Mouse (Mus musculus): ENCODE results near the gene A730071L15Rik.

Gene A730071L15Rik

DNA sequence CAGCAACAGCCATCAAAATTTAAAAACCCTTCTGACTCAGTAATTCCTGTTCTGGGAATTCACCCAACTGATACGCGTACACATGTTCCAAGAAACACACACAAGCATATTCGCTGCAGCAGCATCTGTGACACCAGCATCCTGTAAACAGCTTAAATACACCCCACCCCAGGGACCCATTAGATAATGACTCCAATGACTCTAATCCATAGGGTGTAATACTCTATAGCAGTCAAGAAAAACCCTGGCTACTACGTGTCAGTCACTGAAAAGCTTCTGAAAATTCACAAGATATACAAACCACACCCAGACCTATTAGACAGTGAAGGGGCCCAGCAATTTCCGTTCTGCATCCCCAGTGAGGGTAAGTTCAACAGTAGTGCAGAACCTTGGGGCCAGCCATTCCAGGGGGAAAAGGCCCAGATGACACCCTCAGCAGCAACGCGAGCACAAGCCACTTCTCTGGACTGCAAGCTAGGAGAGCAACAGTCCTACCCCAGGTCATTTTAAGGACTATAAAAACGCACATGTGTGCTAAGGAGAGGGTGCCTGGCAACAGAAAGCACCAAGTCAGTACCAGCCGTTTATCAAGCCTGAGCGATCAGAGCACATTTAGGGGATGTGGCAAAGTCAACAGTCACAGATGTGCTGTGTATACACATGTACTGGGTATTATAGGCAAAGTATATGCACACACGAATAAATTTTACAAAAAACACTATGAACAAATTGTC is 15.5 kb upstream of the A730071L15Rik start:
- DNase-seq, result peak; percentile 20

GRCm38 (mm10) chr11:6187399-6187798 is 12.4 kb upstream of the A730071L15Rik start:
- DNase-seq, result no peak

- peak; percentile 74 for DNase-seq
These were observed 12.0 kb upstream of the A730071L15Rik start for GRCm38 (mm10) chr11:6187878-6188277.

DNA sequence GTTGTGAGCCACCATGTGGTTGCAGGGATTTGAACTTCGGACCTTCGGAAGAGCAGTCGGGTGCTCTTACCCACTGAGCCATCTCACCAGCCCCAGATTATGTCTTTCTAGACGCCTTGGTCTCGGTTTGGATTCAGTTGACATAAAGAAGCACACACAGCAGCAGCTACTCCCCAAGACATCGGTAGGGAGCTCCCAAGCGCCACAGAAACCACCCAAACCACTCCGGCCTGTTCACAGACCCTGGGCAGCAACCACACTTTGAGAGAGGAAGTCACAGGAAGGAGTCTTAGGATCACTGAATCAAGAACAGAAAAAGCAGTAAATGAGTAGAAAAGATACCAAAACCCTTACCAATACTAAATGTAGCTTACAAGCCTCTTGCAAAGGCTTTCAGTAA is 3.0 kb upstream of the A730071L15Rik start:
- DNase-seq, result no peak

DNA sequence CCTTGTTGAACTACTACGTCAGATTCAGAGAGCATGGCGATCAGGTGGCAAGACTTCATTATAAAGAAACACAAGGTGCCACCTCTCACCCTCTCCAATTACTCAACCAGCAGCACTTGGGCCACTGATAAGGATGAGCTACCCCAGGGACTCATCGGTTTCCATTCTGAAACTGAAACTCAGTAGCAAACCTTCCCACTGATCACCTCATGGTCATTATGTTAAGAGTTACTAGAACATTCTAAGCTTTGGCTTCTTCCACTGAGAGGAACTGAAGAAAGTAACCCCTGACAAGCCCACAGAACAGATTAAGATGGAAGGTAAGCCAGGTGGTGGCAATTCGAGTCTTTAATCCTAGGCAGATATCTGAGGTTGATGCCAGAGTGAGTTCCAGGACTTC is 1.4 kb upstream of the A730071L15Rik start:
- DNase-seq, result no peak

DNA sequence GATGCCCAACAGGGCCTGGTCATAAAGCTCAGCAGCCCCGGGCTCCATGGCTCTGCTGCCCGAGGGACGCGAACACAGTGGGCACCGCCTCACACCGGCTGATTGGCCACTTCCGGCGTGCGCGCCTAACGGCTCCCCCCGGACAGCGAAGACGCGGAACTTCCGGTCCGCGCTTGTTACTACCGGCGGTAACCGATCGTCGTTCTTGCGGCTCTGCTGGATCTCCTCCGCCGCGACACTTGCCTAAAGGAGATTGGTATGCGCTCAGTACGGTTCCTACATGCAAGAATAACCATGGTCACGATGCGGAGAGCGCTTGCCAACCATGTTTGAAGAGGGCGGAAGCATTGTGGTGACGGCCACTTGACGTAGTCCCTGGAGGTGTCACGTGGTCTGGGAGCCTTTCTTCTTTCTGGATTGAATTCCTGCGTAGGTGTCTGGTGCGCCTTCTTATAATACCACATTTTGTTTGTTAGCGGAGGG is 299 bp downstream of the A730071L15Rik start, which contains the start of gene Nudcd3:
TSS of gene Nudcd3 (minus strand) at position 329 of the 483 bp plus-strand sequence.
- peak; percentile 86 for DNase-seq

GRCm38 (mm10) chr11:6200570-6200969 is 741 bp downstream of the A730071L15Rik start:
- no peak for DNase-seq

GRCm38 (mm10) chr11:6207090-6207489 is 7.3 kb downstream of the A730071L15Rik start:
- no peak for DNase-seq

- no peak for DNase-seq
These were observed 8.3 kb downstream of the A730071L15Rik start for GRCm38 (mm10) chr11:6208158-6208557.

DNA sequence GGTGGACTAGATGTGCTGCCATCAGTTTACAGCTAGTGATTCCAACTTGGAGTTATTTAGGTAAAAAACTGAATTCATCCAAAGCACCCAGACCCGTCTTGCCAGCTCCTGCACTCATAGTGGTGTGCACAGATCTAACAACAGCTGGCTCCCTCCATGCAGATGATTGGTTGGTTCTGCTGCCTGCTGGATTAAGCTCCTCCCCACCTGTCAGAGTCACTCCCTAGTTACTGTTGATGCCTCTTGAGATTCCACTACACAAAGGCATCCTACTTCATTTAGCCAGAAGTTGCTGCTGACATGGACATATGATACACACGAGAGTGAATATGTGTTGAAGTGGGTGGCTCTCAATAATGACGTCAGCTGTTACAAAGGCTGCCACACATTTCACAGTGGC is 17.0 kb downstream of the A730071L15Rik start:
- no peak for DNase-seq

GRCm38 (mm10) chr11:6218189-6218896 is 18.5 kb downstream of the A730071L15Rik start:
- no peak for DNase-seq

- no peak for DNase-seq
These were observed 20.1 kb downstream of the A730071L15Rik start for GRCm38 (mm10) chr11:6219967-6220366.

DNA sequence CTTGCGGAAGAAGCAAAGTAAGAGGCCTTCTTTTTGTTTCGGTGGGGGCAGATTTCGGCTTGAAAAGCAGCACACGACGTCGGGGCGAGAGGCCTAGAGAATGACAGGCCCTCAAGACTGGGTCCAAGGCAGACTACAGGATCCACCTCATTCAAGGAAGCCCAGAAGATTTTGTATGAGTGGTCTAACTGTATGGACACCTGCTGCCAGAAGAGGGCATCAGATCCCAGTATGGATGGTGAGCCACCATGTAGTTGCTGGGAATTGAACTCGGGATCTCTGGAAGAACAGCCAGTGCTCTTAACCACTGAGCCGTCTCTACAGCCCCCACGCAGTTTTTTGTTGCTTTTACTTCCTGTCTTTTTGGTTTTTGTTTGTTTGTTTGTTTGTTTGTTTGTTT is 22.4 kb downstream of the A730071L15Rik start:
- DNase-seq, result no peak

DNA sequence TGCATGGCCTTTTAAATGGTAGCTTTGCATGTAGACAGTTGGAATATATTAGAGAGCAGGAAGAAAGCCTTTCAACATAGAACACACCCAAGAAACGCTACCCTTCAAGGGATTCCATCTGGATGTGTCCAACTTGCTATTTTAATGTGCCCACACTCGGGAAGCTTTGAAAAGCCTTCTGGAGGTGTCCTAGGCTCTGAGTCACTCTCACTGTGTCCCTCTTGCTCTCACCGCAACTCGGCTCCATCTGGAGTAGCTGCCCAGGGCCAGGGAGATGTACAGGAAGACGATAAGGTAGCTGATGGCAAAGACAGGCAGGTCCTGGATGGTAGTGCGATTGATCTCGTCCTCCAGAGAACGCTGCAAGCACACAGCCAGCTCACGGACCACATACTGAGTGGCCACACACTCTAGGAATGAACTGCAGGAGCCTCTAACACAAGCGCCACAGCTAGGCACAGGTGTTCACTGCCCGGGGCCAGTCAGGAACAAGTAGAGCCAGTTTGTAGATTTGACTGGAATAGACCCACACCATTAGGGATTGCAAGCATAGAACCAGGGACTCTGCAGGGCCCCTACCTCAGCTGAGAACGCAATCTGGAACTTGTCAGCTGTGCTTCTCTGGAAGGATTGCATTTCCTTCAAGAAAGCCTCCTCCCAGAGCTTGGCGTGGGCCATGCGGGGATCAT is 24.9 kb downstream of the A730071L15Rik start:
- no peak for DNase-seq

DNA sequence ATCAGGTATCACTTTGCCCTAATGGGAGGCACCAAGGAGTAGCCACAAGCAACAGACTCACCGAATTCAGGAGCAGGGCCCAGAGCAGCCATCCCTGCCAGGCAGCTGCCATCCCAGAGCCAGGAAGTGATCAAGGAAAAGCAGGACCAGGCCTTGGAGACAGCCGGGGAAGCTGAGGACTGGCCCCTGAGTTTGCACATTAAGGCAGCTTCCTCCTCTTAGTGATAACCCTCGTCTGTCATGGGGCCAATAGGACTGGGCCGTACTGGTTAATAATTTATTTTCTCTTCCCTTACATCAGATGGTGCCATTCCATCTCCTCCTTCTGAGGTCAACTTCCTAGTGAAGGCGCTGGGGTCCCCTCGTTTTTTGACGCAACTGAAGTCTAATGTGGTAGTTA is 30.2 kb downstream of the A730071L15Rik start, which contains the start of gene Npc1l1:
TSS of gene Npc1l1 (minus strand) at position 132 of the 400 bp plus-strand sequence.
- no peak for DNase-seq

DNA sequence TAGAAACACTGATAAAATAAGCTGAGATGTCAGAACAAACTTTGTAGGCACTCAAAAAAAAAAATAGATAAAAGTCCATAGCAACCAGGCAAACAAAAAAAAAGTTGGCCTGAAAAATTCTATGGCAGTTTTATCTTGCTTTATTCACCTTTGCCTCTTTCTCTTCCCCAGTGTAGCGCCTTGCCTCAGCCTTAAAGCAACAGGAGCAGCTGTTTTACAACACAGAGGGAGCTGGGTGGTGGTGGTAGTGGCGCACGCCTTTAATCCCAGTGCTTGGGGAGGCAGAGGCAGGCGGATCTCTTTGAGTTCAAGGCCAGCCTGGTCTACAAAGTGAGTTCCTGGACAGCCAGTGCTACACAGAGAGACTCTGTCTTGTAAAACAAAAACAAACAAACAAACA is 33.2 kb downstream of the A730071L15Rik start:
- no peak for DNase-seq

- no peak for DNase-seq
These were observed 44.9 kb downstream of the A730071L15Rik start for GRCm38 (mm10) chr11:6244707-6245106.
